Mouse (Mus musculus): ENCODE results near the gene Dpy19l1. TPM values are rescaled to one million over a fixed set of nuclear protein-coding genes. Genes with fewer than 3 reads are reported as not detected.

Gene Dpy19l1
- 1.3 TPM for polyA plus RNA-seq (2017; shearing (Covaris generic))

GRCm38 (mm10) chr9:24503067-24503857, at the start of gene Dpy19l1:
Dpy19l1 (minus strand) TSS chr9:24503140.

Other genes with a start within 250 kb of the Dpy19l1 start
- gene Cypt4, start 122.1 kb upstream of the Dpy19l1 start, polyA plus RNA-seq (2017; shearing (Covaris generic)), result not detected
- not detected for gene Dpy19l2, start 193.2 kb upstream of the Dpy19l1 start, polyA plus RNA-seq (2017; shearing (Covaris generic))